Mouse (Mus musculus): ENCODE results near the gene Gad1.

GRCm38 (mm10) chr2:70559520-70559919 is 6.6 kb downstream of the Gad1 start:
- TF ChIP-seq CTCF (IDR thresholded peaks at IDR 0.05; ENCODE audit: low read depth) (no peak), EP300 (IDR thresholded peaks at IDR 0.05; ENCODE audit: low read depth) (no peak)

Measured in liver, embryonic 14.5 days (tissue).